Mouse (Mus musculus) CD4-positive, CD25-positive, alpha-beta regulatory T cell, adult 2 months (primary cell): ENCODE results near the gene Abhd16b.
A peak's percentile ranks its signal among the peaks of the same experiment; 100 is the strongest.

Experiments
- DNase-seq: peaks from one replicate; pipeline ENCODE4 v3.0.0-alpha.2; 2012; ENCODE audit warnings: low read depth, low spot score

Abhd16b gene

GRCm38 (mm10) chr2:181493156-181493927, at the start of gene Abhd16b:
TSS of gene Abhd16b (plus strand) at chr2:181493206.
- DNase-seq = no peak

- no peak for DNase-seq
These were observed 40.8 kb upstream of the Abhd16b start for GRCm38 (mm10) chr2:181452181-181452580.

- DNase-seq = peak; percentile 39
These were observed 39.7 kb upstream of the Abhd16b start for GRCm38 (mm10) chr2:181453274-181453673.

GRCm38 (mm10) chr2:181455899-181456298, 37.1 kb upstream of the Abhd16b start:
- DNase-seq = no peak

DNA sequence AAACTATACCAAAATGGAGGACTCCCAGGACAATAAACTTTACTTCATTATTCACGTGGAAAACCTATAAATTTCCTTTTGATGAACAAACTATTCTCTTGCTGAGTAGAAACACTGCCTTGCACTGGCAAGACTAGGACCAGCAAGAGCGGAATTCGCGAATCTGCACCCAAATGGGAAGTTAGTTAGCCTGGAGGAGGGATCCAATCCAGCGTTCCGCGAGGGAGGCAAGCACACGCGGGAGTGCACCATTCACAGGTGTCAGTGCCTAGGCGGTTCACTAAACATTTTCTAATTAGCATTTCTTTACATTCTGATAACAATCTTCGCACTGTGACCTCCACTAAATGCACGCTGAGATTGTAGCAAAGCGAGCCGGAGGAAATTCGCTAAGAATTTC, 35.2 kb upstream of the Abhd16b start:
- DNase-seq = no peak

DNA sequence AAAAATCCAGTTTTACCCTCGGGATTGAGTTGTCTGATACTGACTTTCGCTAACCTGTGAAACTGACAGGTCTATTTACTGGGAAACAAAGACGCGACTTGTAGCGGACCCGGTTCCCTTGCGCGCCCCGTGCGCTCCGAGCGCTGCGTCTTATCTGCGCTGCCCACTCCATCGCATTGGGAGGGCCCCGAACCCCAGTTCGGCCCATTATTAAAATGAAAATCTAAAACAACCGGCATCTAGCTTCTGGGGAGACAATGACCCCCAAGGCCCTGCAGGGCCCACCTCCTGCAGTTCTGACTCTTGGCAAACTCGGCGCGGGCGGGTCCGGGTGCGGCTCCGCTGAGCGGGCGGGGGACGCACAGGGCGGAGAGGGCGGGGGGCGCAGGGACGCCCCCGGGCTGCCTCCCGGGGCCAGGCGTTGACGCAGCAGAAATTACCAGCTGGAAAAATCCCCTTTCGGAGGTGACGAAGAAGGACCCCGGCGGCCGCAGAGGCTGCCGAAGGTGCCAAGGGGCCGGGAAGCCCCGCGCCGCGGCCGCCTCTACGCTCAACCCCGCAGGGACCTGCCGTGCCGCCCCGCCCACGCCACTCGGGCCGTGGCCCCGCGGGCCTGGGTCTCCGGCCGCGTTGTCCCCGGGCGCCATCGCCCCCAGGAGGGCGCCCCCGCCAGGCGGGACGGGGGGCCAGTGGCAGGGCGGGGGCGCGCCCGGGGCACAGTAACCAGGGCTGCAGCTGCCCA, 34.4 kb upstream of the Abhd16b start:
- DNase-seq = peak; percentile 60

- DNase-seq = peak; percentile 72
These were observed 33.8 kb upstream of the Abhd16b start, which contains the start of gene Zbtb46 for GRCm38 (mm10) chr2:181459153-181459672. TSS of gene Zbtb46 (minus strand) at chr2:181459426.

- peak; percentile 46 for DNase-seq
These were observed 33.1 kb upstream of the Abhd16b start for GRCm38 (mm10) chr2:181459673-181460621.

GRCm38 (mm10) chr2:181461536-181462100, 31.4 kb upstream of the Abhd16b start:
- DNase-seq = no peak

GRCm38 (mm10) chr2:181462604-181463003, 30.4 kb upstream of the Abhd16b start:
- no peak for DNase-seq

DNA sequence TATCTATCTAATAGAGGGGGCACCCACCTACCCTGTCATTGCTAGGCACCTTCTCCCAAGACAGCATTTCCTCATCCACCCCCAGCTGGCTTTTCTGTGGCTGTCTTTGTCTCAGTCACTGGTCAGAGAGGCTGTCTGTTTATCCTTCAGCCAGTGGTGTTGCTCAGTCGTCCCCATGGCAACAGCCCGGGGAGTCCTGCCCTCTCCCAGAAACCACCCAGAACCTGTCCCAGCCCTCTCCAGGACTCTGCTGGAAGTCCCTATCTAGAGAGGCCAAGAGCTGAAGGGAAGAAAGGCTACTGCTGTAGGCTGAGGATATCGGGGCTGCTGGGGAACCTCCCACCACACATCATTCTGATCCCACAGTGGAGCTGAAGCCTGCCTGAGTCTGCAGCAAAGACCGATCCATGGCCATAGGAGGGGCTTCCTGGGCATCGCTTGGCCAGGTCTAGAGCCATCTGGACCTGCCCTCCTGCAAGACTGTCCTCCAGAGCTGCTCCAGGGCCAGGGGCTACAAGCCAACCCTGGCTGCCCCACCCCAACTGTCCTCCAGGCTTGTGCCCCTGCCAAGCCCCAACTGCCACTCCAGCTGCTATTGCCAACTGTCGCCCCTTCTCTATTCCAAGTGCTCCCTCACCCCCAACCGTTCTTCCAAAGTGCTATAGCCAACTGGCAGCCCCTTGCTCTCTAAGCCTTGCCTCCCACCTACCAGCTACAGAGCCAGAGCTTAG, 29.8 kb upstream of the Abhd16b start:
- DNase-seq = no peak

DNA sequence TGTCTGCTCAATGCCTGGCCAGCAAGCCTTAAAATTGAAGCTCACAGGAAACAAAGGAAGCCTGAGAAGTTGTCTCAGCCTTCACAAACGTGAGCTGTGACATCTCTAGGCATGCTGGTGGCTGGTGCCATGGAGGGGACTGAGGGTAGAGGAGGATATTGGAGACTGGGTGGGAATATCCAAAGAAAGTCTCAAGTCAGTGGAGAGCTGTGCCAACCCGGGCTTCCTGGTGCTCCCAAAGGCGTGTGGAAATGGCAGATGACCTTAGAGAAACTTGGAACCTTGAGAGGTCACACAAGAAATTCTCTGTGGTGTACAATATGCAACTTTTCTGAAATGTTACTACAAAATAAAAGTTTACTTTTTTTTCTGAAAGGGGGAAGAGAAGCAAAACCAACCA, 27.6 kb upstream of the Abhd16b start:
- no peak for DNase-seq

GRCm38 (mm10) chr2:181470285-181470684, 22.7 kb upstream of the Abhd16b start:
- no peak for DNase-seq

- DNase-seq = no peak
These were observed 21.8 kb upstream of the Abhd16b start for GRCm38 (mm10) chr2:181471246-181471645.

DNA sequence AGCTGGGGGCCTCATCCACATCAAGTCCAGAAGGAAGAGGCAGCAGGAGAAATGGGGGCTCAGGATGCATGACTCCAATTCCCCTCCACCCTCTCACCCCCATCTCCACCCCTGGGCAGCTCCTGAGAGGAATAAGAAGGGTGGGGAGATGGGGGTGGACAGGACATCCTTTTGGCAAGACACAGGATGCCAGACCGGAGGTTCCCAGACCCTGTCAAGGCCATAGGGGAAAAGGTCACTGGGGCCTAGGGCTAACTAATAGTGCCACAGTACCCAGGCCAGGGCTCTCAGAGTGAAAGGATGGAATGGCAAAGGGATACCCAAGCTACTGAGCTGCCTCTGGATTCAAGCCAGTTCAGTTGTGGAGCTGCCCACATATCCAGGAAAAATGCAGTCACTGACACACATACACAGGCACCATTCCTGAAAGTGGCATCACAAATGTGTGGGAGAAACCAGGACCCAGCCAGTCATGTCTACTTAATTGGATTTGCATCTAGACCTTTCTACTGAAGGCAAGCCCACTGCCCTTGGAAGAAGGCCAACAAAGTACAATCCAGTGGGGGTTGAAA, 20.7 kb upstream of the Abhd16b start:
- no peak for DNase-seq

DNA sequence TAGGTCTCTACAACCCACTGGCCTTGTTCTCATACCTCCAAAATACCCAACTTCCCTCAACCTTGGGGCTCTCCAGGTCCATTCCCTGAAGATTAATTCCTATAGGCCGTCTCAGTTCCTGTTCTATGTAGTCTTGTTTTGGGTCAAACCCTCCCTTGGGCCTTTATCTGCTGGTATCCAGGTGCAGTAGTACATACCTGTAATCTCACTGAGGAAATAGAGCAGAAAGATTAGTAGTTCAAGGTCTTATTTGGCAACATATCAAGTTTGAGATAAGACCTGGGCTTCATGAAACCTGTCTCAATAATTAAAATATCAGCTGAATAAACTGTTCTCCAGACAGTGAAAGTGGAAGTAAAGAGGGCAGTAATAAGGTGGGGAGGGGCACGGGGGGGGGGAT, 9.9 kb upstream of the Abhd16b start:
- no peak for DNase-seq

GRCm38 (mm10) chr2:181483562-181484318, 9.3 kb upstream of the Abhd16b start:
- DNase-seq = peak; percentile 84

- DNase-seq = peak; percentile 6
These were observed 8.4 kb upstream of the Abhd16b start for GRCm38 (mm10) chr2:181484456-181485233.

DNA sequence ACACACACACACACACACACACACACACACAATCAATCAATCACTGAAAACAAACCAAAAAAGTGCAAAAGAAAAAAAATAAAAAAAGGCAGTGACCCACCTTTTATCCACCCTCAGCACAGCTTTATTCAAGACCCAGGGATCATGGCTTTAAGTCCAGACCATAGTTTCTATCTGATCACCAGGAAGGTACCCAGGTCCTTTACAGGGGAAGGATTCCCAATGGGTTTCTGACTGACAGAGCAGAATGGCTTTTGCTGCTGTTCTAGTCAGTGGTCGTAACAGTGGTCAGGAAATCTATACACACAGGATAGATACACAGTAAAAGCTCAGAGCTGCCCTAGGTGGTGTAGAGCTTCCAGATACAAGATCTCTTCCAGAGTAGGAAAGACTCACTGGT, 7.3 kb upstream of the Abhd16b start:
- DNase-seq = no peak
